Mouse (Mus musculus) layer of hippocampus, postnatal 14 days (tissue): ENCODE measurements around the gene Mgat5. TPM values are rescaled to one million over a fixed set of nuclear protein-coding genes. Genes with fewer than 3 reads are reported as not detected.
A peak's percentile ranks its signal among the peaks of the same experiment; 100 is the strongest.

ENCODE experiments used
- DNase-seq, 2 experiments: peaks; one replicate each; pipeline ENCODE4 v3.0.0; 2021 to 2022; ENCODE audit warnings: low spot score in 2 of 2, mixed read lengths in 1 of 2
- total RNA-seq, 2 experiments: library from RNA; stranded (reverse); gene quantifications; 2 replicates each; pipeline ENCODE4 v1.2.3; 2021

Gene Mgat5
- total RNA-seq, 2 experiments from 2014 or later = 52.8 to 58.8 TPM

DNA sequence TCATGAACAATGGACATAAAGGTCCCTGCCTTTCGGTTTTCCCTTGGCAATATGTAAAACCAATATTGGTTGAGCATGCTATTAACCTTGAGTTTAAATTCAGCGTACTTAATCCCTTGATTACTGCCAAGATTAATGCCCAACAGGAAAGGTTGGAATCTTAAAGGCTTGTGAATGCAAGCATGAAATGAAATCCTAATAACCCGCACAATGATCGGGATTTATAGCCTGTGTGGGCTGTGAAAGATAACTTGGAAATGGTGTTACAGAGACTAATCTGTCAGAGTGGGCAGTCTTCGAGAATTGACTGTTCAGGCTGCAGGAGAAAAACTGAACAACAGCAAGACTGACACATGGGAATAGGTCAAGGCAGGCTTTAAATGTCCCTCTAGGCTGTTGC lies 168.7 kb downstream of the Mgat5 start:
- DNase-seq = no peak

DNA sequence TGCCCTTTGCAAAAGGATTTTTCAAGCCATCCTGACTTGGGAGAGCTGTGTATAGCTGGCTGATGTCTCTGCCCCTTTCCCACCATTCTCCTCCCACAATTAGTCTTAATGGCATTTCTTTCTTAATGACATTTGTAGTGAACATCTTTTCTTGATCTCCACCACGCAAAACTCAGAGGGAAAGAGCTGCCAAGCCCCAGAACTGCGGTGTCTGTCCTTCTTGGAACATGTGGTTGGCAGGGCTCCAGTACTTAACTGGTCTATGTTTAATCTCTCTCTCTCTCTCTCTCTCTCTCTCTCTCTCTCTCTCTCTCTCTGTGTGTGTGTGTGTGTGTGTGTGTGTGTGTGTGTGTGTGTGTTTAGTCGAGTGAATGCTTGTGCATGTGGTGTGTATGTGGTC lies 169.3 kb downstream of the Mgat5 start:
- DNase-seq = no peak

DNA sequence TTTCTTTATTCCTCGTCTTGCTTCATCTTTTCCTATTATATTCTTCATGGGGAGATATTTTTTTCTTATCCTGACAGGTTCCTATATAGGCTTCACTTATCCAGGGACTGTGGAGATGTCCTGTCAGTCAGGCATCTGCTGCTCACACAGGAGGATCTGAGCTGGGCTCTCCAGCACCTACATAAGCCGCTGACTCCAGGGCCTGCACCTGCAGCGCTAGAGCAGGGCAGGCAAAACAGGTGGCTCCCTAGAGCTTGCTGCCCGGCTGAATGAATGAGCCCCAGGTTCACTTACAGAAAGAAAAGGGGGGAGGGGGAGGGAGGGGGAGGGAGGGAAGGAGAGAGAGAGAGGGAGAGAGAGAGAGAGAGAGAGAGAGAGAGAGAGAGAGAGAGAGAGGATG lies 175.3 kb downstream of the Mgat5 start:
- no peak for DNase-seq

DNA sequence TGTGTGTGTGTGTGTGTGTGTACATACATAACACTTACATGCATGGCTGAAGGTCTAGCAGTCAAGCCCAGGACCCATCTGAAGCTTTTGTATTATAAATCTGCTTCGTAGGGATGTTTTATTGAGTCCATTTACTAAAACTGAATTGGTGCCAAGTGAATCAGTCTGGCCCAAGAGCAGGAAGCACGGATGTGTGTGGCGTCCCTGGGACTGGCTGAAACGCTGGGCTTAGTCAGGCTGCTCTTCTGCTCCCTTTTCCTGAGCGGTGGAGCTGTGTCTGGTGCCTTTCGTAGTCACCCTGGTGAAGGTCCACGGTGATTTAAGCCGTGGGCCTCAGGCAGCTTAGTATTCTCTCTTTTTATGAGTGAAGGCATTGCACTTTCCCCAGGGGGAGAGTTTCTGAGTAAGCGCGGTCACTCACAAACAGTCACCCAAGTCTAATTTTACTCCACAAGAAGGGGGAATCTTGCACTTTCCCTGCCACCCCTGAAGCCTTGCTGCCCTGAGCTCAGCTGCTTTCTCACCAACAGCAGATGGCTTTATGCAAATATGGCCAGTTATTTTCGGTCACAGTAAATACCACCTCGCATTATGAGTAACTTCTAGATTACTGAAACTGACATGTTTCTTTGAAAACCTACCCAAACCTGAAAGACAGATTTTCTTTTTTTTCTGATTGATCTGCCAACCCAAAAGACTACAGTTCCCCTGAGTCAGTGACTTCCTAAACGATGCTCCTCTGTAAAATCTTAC lies 176.1 kb downstream of the Mgat5 start:
- no peak for DNase-seq

DNA sequence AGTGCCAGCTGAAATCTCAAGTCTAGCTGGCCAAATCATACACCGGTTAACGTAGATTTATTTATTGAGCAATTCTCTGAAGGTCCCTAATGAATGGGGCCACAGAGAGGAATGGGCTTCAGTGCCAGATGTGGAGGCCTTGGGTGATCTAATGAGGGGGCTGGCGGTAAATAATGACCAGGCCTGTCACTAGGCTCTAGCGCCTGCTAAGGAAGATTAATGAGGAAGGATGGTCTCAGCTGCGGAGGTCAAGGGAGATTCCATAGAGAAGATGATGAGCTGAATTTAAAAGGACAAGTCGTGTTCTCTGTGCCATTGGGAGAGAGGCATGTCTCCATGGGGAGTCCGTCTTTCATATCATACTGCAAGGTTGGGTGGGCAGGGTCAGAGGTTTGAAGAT lies 178.3 kb downstream of the Mgat5 start:
- no peak for DNase-seq

DNA sequence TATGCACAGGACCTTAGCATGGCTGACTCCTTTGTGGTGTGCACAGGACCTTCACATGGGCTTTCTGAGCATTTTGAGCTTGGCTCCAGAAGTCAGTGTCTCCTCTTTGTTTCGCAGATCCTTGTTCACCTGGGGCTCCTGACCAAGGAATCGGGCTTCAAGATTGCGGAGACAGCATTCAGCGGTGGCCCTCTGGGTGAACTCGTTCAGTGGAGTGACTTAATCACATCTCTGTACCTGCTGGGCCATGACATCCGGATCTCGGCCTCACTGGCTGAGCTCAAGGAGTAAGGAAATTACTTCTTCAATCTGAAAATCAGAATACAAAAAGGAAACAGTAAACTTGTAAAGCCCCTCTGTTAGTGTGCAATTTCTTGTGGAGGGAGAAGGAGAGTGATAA lies 182.4 kb downstream of the Mgat5 start:
- DNase-seq = no peak

DNA sequence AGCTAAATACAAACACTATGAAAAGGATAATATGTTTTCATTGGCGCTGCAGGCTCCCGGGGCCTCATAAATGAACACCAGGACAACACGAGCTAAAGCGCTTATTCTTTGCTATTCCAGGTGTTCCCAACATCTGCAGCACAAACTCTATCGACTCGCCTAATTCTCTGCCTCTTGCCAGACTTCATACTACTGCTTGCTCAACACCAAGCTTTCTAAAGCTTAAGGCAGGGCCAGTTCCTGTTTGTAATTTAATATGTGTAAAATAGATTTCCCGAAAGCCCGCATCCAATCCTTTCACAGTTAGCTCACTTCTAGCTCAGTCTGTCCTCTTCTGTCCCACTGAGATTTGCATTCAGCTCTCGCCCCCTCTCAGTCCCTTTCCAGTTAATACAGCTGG lies 182.8 kb downstream of the Mgat5 start:
- no peak for DNase-seq

DNA sequence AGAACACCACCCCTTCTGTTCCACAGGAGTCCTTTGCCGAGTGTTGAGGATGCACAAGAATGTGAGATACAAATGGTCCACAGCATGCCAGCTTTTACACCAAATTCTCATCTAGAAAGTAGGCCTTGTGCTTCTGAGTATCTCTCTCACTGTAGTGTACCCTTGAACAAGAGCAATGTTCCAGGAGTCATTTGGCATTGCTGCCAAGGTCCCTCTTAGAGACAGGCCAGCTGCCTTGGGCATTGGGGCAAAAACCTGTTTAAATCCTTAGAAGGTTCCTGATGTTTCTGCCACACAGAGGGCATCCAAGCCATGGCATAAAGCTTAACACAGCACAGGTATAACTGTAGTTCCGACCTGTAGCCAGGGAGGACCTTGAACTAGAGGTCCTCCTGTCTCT lies 189.9 kb downstream of the Mgat5 start:
- no peak for DNase-seq

DNA sequence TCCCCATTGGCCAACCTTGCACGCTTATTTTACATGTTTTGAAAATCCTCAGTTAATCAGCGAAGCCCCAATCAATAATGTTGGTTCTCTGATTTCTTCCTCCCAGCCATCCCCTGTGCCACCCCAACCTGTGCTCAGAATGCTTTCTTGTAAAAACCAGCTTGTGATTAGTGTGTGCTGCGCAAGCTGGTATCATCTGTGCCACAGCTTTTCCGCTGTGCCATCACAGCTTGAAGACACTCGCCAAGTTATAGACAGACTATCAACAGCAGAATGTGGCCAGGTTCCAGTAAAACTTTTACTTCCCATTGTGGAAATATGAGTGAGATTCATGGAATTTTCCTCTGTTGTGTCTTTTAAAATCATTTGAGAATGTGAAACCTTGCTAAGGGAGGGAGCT lies 190.9 kb downstream of the Mgat5 start:
- DNase-seq = peak in 1 of 2 experiments; percentile 33

DNA sequence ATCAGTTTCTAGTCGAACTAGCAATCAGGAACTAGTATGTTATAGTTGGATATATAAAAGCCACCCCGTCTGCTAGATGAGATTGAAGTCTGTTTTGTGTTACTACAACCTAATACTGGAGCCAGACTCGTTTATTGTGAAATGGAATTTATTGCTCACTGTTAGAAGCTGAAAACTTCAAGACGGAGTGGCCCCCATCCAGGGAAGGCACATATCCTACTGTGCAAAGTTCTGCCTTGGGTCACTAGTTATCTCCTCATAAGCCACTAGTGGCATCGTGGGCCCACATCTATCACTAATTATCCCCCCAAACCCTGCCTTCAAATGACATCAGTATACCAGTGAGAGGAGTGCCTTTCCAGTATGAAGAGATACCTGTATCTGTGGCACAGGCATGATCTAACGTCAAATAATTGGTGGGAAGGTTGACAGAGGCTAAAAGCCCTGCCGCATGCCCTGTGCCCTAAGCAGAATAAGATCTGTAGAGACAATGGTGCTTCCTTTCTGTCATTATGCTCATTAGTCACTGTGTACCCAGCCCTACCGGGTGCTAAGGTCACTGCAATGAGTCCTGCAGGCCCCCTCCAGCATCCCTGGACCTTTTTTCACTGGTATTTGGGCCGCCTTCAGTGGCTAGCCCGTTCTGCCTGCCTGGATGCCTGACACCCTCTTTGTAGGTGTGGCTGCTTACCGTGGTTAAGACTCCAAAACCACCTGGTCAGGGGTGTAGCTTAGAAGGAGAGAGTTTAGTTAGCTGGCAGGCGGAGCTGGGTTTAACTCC lies 191.9 kb downstream of the Mgat5 start:
- no peak for DNase-seq

DNA sequence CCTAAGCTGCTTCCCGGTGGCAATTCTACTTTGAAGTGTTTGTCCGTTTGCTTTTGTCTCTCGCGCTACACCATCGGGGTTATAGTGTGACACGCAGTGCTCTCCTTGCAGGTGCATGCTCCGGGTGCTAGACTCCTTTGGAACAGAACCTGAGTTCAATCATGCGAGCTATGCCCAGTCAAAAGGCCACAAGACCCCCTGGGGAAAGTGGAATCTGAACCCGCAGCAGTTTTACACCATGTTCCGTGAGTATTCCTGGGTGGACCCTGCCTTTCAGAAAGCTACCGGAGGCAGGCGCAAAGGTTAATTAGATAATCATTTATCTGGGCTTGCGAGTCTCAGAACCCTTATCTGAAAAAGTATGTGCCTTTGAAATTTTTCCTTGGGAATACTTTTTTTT lies 192.6 kb downstream of the Mgat5 start:
- DNase-seq = no peak

DNA sequence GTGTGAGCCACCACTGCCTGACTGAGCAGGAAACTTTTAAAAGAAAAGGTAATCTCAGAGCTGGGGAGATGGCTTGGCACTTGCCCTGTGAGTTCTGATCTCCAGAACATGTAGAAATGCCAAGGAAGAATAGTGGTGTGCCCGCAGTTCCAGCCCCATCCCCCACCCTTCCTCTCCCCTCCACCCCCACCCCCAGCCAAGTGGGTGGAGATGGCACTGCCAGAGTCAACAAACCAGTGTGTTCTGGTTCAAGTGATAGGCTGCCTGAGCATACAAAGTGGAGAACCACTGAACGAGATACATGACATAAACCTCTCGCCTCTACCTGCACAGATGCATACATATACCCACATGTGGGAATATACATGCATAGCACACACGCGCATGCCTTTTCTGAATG lies 193.4 kb downstream of the Mgat5 start:
- DNase-seq = no peak

DNA sequence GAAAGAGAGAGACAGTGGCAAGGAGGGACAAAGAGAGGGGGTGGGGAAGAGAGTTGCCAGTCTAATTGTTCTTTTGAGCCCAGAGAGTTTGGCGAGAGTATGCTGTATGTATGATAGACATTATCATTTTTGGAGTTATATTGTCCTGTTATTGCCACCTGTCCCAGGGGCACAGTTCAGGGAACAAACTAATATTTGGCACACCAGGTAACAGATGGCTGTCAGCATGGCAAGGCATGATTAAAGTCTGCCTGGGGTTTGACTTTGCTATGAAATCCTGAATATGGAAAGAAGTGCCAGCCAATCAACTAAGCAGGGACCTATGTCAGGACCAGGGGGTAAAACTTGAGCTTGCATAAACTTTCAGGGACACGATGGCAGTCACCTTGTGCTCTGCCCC lies 195.4 kb downstream of the Mgat5 start:
- no peak for DNase-seq

DNA sequence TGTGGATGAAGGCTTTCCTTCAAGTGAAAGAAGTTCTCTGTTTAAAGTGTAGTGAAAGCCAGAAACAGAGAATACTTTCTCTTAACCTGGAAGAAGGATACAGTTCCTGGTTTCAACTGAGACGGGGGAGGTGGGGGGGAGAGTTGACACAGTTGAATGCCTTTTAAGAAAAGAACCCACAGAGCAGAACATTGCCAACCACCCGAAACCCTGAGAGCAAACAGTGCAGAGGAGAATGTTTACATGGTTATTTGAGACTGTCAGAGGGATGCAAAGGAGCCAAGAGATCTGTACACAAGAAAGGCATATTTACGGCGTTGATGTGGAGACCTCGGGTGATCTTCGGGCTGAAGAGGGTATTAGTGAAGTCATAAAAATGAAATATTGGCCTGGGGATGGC lies 195.9 kb downstream of the Mgat5 start:
- no peak for DNase-seq

DNA sequence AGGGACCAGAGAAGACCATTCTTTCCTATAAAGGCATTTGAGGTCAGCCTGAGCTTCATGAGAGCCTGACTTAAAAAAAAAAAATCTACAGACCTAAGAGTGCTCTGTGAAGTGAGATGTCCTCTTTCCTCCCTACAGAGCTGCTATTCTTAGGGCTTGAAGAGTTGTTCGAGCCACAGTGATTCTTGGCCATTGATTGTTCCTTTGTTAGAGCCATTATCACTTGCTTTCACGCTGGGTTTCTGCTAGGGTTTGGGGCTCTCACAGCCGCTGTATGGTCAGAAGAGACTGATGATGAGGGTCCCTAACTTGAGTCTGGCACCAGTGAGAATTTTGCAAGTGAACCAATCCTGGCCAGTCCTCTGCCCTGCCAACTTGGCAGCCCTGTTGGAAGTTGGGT lies 199.8 kb downstream of the Mgat5 start:
- DNase-seq = no peak

DNA sequence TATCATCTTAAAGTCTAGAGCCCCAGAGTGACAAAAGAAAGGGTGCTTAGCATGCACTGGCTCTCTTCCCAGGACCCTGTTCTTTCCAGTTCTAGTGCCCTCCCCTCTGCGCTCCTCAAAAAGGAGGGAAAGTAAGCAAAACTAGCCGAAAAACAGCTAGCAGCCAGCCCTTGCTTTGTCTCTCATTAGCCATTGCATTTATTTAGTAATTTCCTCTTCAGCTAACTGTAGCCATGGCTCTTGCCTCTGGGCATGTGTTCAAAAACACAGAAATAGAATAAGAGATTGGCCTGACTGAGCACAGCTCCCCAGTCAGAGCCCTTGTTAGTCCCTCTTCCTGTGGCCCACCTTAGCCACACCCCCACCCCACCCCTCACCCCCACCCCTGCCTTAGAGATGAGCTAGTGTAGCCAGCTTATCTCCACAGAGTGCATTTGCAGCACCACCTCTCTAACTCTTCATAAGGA lies 204.2 kb downstream of the Mgat5 start:
- peak in 1 of 2 experiments; percentile 52 for DNase-seq

DNA sequence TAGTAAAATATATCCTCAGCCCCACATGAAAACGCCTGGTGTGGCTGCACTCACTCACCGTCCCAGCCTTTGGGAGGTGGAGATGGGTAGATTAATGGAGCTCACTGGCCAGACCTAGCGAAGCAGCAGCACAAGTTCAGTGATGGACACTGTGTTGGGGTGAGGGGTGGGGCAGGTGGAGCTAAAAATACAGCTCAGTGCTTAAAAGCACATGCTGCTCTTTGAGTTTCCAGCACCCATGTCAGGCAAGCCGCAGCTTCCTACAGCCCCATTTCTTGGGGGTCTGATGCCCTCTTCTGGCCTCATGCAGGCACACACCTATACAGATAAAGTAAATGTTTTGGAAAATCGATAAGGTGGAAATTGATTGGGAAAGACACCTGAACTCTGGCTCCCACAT lies 204.7 kb downstream of the Mgat5 start:
- DNase-seq = no peak

DNA sequence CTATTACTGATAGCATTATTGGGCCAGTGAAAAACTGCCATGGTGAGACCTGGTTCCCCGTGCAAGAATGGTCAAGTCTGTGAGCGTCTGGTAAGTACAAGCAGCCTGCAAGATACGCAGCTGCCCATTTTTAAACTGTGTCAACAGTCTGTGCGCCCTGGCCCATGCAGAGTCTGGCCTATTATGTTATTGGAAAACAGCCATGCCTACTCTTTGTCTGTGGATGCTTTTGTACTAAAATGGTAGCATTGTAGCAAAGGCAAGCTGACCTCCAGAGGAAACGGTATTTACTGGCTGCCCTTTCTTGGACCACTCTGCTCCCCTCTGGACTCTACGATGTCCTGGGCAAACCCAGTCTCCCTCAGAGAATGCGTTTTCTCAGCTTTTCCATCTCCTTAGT lies 209.7 kb downstream of the Mgat5 start:
- peak in 1 of 2 experiments; percentile 55 for DNase-seq

DNA sequence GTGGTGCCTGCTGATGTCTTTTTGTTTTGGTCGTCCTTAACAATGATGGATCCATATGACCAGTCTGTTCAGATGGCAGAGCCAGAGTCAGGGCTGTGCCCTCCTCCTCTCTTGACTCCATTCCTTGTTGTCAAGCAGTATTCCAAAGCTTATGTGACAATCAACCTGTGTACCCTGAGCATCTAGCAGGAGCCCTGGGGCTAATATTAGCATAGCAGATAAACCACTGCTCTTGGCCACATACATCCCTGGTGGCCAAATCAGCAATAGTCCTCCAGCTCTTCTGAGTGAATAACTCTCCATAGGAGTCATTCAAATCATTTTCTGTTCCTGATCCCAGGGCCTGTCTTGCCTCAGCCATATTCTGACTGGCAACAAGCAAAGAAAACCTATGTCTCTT lies 211.1 kb downstream of the Mgat5 start:
- DNase-seq = no peak

DNA sequence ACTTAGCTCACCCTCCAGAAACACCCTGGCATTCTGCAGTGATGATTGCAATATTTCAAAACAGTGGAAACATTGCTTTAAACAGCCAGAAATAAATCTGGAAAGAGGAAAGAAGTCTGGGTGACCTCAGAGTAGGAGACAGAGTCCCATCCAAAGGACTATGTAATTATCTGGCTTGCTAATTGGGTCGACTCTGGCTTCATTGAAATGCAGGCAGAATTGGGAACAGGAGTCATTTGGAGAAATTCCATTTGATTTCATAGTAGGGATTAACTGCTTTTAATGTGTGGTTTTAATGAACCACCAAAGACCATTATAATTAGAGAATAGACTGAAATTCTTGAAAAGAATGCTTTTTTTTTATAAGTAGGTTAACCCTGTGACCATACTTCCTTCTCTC lies 212.2 kb downstream of the Mgat5 start:
- peak in 1 of 2 experiments; percentile 35 for DNase-seq

DNA sequence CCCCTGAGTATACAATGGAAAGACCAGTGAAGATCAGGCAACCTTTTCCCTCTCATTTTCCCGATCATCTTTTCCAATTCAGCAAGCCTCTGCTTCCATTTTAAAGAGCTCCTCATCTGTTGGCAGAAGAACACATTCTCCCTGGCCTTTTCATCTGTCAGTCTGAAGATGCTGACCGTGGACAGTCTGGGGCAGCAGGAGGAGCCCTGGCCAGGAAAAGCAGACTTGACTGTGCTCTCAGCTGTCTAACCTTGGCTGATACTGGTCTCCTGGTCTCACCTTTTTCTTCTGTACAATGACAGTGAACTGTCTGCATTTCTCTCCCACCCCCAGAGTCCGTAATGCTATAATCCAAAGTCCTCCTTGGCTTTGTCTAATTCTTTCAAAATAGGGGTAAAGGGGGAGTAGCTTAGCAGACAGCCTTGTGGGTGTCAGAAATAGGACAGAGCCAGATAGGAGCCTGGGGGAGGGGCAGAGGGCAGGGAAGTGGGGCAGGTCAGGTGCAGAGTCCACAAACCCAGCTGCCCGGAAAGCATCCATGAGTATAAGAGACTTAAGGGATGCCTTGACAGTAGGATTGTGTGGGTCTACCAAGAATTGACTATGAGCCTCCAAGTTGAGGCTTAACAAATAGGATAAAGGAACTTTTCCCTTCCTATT lies 214.2 kb downstream of the Mgat5 start:
- DNase-seq = no peak

DNA sequence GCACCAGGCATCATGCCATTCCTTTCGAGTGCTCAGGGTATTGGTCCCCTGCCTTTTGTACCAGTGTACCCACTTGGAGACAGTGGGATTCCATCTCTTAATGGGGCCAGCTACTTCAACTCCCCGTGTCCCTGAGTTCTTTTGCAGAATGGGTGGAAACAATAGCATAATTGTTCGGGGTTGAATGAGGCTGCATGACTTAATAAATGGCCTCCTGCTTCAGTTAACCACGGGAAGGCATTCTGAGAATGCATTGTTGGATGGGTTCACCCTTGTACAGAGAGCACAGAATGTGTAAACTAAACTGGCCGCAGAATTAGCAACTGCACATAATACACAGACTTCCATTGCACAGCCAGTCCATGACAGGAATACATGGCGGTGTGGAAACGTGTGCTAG lies 214.8 kb downstream of the Mgat5 start:
- DNase-seq = no peak
